Mouse (Mus musculus) gastrocnemius, postnatal 36 days (tissue): ENCODE data around the gene Gm10203. TPM values are rescaled to one million over a fixed set of nuclear protein-coding genes. Genes with fewer than 3 reads are reported as not detected.

Experiments
- DNase-seq, 2 experiments: peaks; one replicate each; pipeline ENCODE4 v3.0.0; 2022
- intact Hi-C: fragments of 180-260 bp; cut with DNase I; formaldehyde crosslinking; loops from one replicate; pipeline ENCODE4 v1.15.1; 2025
- total RNA-seq, 2 experiments: library from RNA; stranded (reverse); gene quantifications; 2 replicates each; pipeline ENCODE4 v1.2.3; 2021

Gm10203 gene
- total RNA-seq, 2 experiments from 2014 or later = not detected

- DNase-seq = no peak
- intact Hi-C loops = no loop called here
These were observed 44.1 kb downstream of the Gm10203 start for GRCm38 (mm10) chr6:149173831-149174625.

GRCm38 (mm10) chr6:149174932-149175570 lies 45.1 kb downstream of the Gm10203 start:
- intact Hi-C loops = no loop called here
- DNase-seq = no peak

- intact Hi-C loops = no loop called here
- DNase-seq = no peak
These were observed 49.1 kb downstream of the Gm10203 start for GRCm38 (mm10) chr6:149179064-149179463.

Other genes starting within 250 kb of the Gm10203 start
- 1 to 10 TPM; 3.3 to 5.0 TPM for gene Caprin2, start 233.9 kb upstream of the Gm10203 start, total RNA-seq
- gene Sinhcaf, start 183.7 kb upstream of the Gm10203 start, total RNA-seq = 1 to 10 TPM in 1 of 2 experiments, under 1 TPM in 1; 0.54 to 1.3 TPM
- 1 to 10 TPM; 4.7 to 5.1 TPM for gene Dennd5b, start 28.5 kb upstream of the Gm10203 start, total RNA-seq
- gene Etfbkmt, start 9.7 kb downstream of the Gm10203 start, total RNA-seq = 10 to 100 TPM in 1 of 2 experiments, 1 to 10 TPM in 1; 9.6 to 14.6 TPM
- 10 to 100 TPM in 1 of 2 experiments, 1 to 10 TPM in 1; 9.6 to 10.2 TPM for gene Amn1, start 58.5 kb downstream of the Gm10203 start, total RNA-seq
- gene Resf1, start 179.2 kb downstream of the Gm10203 start, total RNA-seq = 10 to 100 TPM; 13.3 to 14.5 TPM